In the genomic region with DNA sequence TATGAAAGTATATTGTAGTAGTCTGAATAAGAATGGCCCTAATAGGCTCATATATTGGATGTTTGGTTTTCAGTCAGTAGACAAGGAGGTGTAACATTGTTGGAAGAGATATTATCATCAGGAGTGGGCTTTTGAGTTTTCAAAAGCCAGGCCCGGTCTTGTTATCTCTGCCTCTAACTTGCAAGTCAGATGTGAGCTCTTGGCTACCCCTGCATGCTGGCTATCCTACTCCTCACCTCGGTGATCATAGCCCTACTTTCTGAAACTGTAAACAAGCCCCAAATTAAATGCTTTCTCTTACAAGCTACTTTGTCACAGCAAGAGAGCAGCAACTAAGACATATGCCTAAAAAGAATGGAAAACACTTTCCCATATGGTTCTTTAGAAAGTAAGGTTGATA, we compare ENCODE assay signal across 17 mouse cellular contexts. TPM values are rescaled to one million over a fixed set of nuclear protein-coding genes. Genes with fewer than 3 reads are reported as not detected.
"Had no signal": no experiment of that assay in that cellular context is flagged by ENCODE, and none has a peak within 500 bp of the region (broad histone marks: within the 10 kb centered on the region; RNA-seq: fewer than 3 reads in every experiment).

No protein-coding gene starts in this region.

- H3K36me3 ChIP-seq: midbrain, embryonic 13.5 days; neural tube, embryonic 15.5 days had no signal

- H3K4me3 ChIP-seq: kidney, embryonic 15.5 days; limb, embryonic 12.5 days; midbrain, embryonic 13.5 days; neural tube, embryonic 15.5 days had no signal

- H3K9me3 ChIP-seq: kidney, embryonic 15.5 days; limb, embryonic 12.5 days; midbrain, embryonic 13.5 days; neural tube, embryonic 15.5 days had no signal

- H3K9ac ChIP-seq: kidney, embryonic 15.5 days; limb, embryonic 12.5 days; midbrain, embryonic 13.5 days; neural tube, embryonic 15.5 days had no signal

- H3K27ac ChIP-seq: kidney, embryonic 15.5 days; limb, embryonic 12.5 days; midbrain, embryonic 13.5 days; neural tube, embryonic 15.5 days; stomach, postnatal 0 days had no signal

- H3K27me3 ChIP-seq: kidney, embryonic 15.5 days; limb, embryonic 12.5 days; midbrain, embryonic 13.5 days; neural tube, embryonic 15.5 days had no signal

- H3K4me2 ChIP-seq: kidney, embryonic 15.5 days; midbrain, embryonic 13.5 days; neural tube, embryonic 15.5 days had no signal

- ATAC-seq: midbrain, embryonic 13.5 days had no signal

- DNase-seq: kidney, adult 18-20 months; kidney, postnatal 14 days; layer of hippocampus, adult 9-11 months; layer of hippocampus, postnatal 36 days; thymus, postnatal 4 days had no signal

RNA-seq across cellular contexts. Expression of a gene that starts 55.4 kb away (rescaled TPM):
- total RNA-seq: layer of hippocampus, postnatal 36 days; left cerebral cortex, adult 8-10 months; left cerebral cortex, postnatal 36 days; liver, adult 2 months; megakaryocyte progenitor cell, adult 5-6 weeks had no signal
- polyA plus RNA-seq: kidney, embryonic 15.5 days; limb, embryonic 12.5 days; liver, adult 2 months; lung, embryonic 16.5 days; midbrain, embryonic 13.5 days; myocyte; neural tube, embryonic 11.5 days; neural tube, embryonic 15.5 days; stomach, postnatal 0 days had no signal
